Mouse (Mus musculus): ENCODE measurements around the gene Cldn34b3.
"Not testable (repeated sequence)": the region's sequence is repeated elsewhere in the genome, so short reads cannot be mapped to it uniquely, and the experiment has no call there.

Cldn34b3 gene

GRCm38 (mm10) chrX:76264004-76264403 lies at the start of gene Cldn34b3:
TSS of gene Cldn34b3 (plus strand) at chrX:76264304.
- DNase-seq = not testable (repeated sequence)
